Mouse (Mus musculus) hindbrain, postnatal 0 days (tissue): ENCODE measurements at regions not wholly inside any gene's neighbourhood (a gene's known extent, or its start where the extent isn't known, plus 50 kb on each side); places are given as distances from the start of the nearest gene placed in this dataset.
A peak's percentile ranks its signal among the peaks of the same experiment; 100 is the strongest.

Experiments used
- ATAC-seq: fragments of 200-750 bp; cut with Nextera tagmentation; 2 replicates; pipeline ENCODE4 v1.8.0; 2017; ENCODE audit warnings: mild to moderate bottlenecking, moderate TSS enrichment, moderate library complexity
- DNase-seq: peaks from one replicate; pipeline ENCODE4 v3.0.0-alpha.2; 2015; ENCODE audit warnings: low spot score
- H3K27ac ChIP-seq: fragments of 300-500 bp; sonication (generic); 2 replicates; pipeline ENCODE4 v1.5.1; 2014; ENCODE audit warnings: mild to moderate bottlenecking
- H3K27me3 ChIP-seq: fragments of 300-500 bp; sonication (generic); 2 replicates; pipeline ENCODE4 v1.6.1; 2014; ENCODE audit warnings: low read length, mixed read lengths; ENCODE audit not compliant: insufficient read depth
- H3K36me3 ChIP-seq: fragments of 300-500 bp; sonication (generic); 2 replicates; pipeline ENCODE4 v1.6.1; 2014; ENCODE audit warnings: low read length, mixed read lengths; ENCODE audit not compliant: insufficient read depth
- H3K4me1 ChIP-seq: fragments of 300-500 bp; sonication (generic); 2 replicates; pipeline ENCODE4 v1.6.1; 2014; ENCODE audit warnings: antibody characterized with exemption, low read length, mixed read lengths; ENCODE audit not compliant: insufficient read depth
- H3K4me2 ChIP-seq: fragments of 300-500 bp; sonication (generic); 2 replicates; pipeline ENCODE4 v1.6.1; 2014; ENCODE audit warnings: low read depth, mild to moderate bottlenecking, low read length, moderate library complexity, mixed read lengths
- H3K4me3 ChIP-seq: fragments of 300-500 bp; sonication (generic); 2 replicates; pipeline ENCODE4 v1.5.1; 2014; ENCODE audit warnings: low read length
- H3K9ac ChIP-seq: fragments of 300-500 bp; sonication (generic); replicated peaks from 2 replicates; pipeline ENCODE4 v1.6.1; 2014; ENCODE audit warnings: mild to moderate bottlenecking, low read length, moderate library complexity, mixed read lengths
- H3K9me3 ChIP-seq: fragments of 300-500 bp; sonication (generic); 2 replicates; pipeline ENCODE4 v1.6.1; 2016; ENCODE audit warnings: low read length, mixed read lengths
- CTCF ChIP-seq: IDR thresholded peaks from 2 replicates; pipeline ENCODE4 v1.5.1; 2016; ENCODE audit warnings: antibody characterized with exemption, control low read depth, low read depth
- WGBS: fragments of 180-500 bp; shearing (Covaris S2); extraction: QIAGEN DNeasy Blood & Tissue Kit; methylation state at CpG from one replicate; pipeline ENCODE4 v1.1.7; 2014; 5-methylcytosine and 5-hydroxymethylcytosine counted together

DNA sequence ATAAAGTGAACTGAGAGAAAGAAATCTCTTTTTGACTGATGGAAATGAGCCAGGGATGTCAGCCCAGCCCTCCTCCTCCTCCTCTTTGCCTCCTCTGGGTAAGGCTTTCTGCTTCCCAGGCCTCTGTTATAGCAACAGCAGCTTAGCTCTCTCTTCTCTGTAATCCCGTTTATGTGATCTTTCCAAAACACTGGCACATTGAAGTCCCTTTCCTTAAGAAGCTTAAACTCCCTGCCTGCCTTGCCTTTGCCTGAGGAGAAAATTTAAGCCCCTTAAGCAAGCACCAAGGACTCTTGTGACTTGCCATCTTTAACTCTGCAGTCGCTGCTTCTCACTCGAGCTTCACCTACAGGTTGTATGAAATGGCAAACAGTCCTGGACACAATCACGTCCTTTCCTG lies 125.2 kb downstream of the 1700020N01Rik start:
- no peaks in the 10 kb centered on the region; the same call in 1 of the 2 replicates for H3K9me3 ChIP-seq
- DNase-seq, result no peak
- no peak overlapping the region for H3K4me2 ChIP-seq
- H3K4me3 ChIP-seq, result no peak overlapping the region
- no peaks in the 10 kb centered on the region for H3K27me3 ChIP-seq
- H3K4me1 ChIP-seq, result no peaks in the 10 kb centered on the region
- no peak for TF ChIP-seq CTCF
- ATAC-seq, result no peak
- WGBS, result 59% methylated on average over 4 of the region's 4 CpGs
- H3K9ac ChIP-seq, result no peak overlapping the region
- no peaks in the 10 kb centered on the region for H3K36me3 ChIP-seq
- H3K27ac ChIP-seq, result no peak overlapping the region

DNA sequence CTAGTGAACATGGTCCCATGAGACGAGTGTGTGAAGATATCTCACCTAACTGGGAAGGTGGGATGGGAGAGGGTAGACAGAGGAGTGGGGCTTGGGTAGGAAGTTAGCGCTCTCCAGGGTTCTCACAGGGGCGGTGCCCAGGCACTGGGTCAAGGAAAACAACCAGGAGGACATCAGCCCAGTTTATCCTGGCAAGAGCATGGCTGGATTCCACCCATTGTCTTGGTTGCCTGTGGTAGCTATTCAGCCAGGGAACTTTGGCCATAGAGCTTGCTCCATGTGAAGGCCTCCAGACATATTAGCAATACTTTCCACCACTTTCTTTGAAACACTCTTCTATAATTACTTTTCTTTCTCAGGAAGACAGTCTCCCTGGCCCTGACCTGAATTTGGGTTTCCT lies 131.4 kb downstream of the 1700020N01Rik start:
- Histone ChIP-seq H3K4me2 (no peak overlapping the region), H3K27me3 (no peaks in the 10 kb centered on the region), H3K4me3 (no peak overlapping the region), H3K9ac (no peak overlapping the region), H3K9me3 (no peaks in the 10 kb centered on the region; the same call in 1 of the 2 replicates), H3K36me3 (no peaks in the 10 kb centered on the region), H3K27ac (no peak overlapping the region), H3K4me1 (no peaks in the 10 kb centered on the region)
- ATAC-seq (no peak), DNase-seq (no peak)
- TF ChIP-seq CTCF, result no peak
- 84% methylated on average over 3 of the region's 3 CpGs for WGBS

DNA sequence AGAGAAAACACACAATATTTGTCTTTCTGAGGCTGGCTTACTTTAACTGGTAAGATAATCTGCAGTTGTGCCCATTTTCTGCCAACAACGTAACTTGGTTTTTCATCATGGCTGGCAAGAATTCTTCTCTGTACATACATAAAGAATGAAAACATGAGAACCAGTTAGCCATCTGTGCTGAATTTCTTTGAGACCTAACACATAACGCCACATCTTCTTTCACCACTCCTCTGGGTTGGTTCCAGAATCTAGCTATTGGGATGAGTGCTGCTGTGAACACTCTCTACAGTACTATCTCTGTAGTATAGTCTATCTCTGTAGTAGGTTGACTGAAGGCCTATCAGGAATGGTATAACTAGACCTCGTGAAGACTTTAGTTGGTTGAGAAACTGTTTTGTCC lies 132.1 kb downstream of the 1700020N01Rik start:
- Histone ChIP-seq H3K36me3 (no peaks in the 10 kb centered on the region), H3K4me1 (no peaks in the 10 kb centered on the region), H3K9ac (no peak overlapping the region), H3K4me2 (no peak overlapping the region), H3K27ac (no peak overlapping the region), H3K27me3 (no peaks in the 10 kb centered on the region), H3K9me3 (no peaks in the 10 kb centered on the region; the same call in 1 of the 2 replicates), H3K4me3 (no peak overlapping the region)
- no peak for TF ChIP-seq CTCF
- DNase-seq (no peak), ATAC-seq (no peak)
- 87% methylated on average over 3 of the region's 3 CpGs for WGBS

DNA sequence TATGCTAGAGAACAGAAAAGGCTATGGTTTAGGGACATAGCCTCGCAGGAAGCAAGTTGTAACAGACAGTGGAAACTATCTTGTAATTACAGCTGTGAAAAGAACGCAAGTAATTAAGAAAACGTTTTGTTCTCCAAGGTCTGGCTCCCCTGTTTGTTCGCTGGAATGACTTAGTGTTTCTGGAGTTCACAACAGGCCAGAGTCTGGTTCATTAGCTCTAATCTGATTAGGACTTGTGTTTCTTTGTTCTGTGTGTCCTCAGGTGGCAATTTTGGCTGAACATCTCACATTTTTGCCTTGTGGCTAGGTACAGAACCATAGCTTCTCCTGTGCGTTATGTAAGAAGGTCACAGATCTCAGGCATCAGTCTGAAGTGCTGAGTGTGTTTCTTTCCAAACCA lies 141.7 kb upstream of the Sgk1 start:
- Histone ChIP-seq H3K36me3 (no peaks in the 10 kb centered on the region), H3K4me2 (no peak overlapping the region), H3K4me1 (no peaks in the 10 kb centered on the region), H3K9me3 (no peaks in the 10 kb centered on the region), H3K4me3 (no peak overlapping the region), H3K9ac (no peak overlapping the region), H3K27me3 (no peaks in the 10 kb centered on the region), H3K27ac (no peak overlapping the region)
- 26% methylated on average over 5 of the region's 5 CpGs for WGBS
- DNase-seq (no peak), ATAC-seq (no peak)
- TF ChIP-seq CTCF, result no peak

DNA sequence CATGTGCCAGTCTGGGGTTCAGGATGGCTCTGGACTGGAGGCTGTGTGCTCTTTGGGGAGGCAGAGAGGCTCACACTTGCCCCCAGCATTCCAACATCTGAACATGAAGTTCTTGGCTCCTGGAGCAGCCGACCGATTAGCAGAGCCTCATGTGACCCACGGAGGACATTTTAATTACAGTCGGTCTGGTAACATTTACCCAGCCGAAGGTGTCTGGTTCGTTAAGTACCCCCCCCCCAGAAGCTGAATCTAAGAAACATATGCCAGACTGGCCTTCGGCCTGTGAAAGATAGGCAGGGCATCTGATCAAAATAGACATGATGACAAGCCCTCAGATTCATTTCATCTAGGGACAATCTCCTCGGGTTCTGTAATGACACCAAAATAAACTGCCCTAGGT lies 140.4 kb upstream of the Sgk1 start:
- Histone ChIP-seq H3K27ac (no peak overlapping the region), H3K4me1 (peaks cover under 1% of the 10 kb centered on the region; the same call in 1 of the 2 replicates), H3K9me3 (no peaks in the 10 kb centered on the region), H3K4me3 (no peak overlapping the region), H3K4me2 (no peak overlapping the region), H3K36me3 (no peaks in the 10 kb centered on the region), H3K27me3 (no peaks in the 10 kb centered on the region), H3K9ac (no peak overlapping the region)
- no peak for TF ChIP-seq CTCF
- 62% methylated on average over 8 of the region's 8 CpGs for WGBS
- no peak for DNase-seq
- ATAC-seq, result 0 out of 2 replicates have a peak, but pooled peaks have one; percentile 40

DNA sequence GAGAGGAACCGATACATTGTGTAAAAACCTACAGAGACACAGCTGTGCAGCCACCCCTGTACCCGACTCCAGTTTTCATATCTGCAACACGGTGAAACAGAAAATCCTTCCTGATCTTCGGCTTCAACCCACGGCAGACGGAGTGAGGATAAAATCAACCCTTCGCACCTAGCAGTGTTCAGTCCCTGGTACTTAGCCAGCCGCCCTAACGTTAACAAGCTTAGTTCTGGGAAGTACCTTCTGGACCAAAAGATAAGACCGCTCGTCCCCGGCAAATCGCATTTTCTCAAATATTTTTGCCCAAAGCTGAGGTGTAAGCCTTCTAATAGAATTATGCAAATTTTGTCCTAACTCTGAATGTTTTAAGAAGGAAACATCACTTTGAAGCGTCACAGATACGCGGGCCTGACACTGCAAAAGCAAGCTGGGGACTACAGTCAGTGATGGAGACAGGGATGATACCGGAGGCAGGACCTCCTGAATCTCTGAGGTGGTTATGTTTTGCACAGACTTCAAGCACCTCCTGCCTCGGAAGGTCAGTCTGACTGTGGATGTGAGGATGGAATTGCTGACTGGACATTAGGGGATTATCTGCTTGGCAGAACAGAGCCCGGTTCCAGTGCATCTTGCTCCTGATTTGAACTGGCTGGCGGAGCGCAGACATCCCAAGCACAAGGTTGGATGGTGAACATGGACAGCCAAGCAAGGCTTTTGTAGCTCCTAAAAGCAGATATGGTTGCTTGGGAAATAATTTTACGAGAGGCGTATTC lies 139.8 kb upstream of the Sgk1 start:
- H3K27ac ChIP-seq, result no peak overlapping the region
- no peaks in the 10 kb centered on the region for H3K27me3 ChIP-seq
- H3K9ac ChIP-seq, result no peak overlapping the region
- WGBS, result 84% methylated on average over 23 of the region's 23 CpGs
- no peak for TF ChIP-seq CTCF
- peaks cover 4% of the 10 kb centered on the region; the same call in 1 of the 2 replicates for H3K4me1 ChIP-seq
- H3K4me3 ChIP-seq, result no peak overlapping the region
- no peak overlapping the region for H3K4me2 ChIP-seq
- no peaks in the 10 kb centered on the region for H3K36me3 ChIP-seq
- DNase-seq (no peak), ATAC-seq (no peak)
- no peaks in the 10 kb centered on the region for H3K9me3 ChIP-seq

DNA sequence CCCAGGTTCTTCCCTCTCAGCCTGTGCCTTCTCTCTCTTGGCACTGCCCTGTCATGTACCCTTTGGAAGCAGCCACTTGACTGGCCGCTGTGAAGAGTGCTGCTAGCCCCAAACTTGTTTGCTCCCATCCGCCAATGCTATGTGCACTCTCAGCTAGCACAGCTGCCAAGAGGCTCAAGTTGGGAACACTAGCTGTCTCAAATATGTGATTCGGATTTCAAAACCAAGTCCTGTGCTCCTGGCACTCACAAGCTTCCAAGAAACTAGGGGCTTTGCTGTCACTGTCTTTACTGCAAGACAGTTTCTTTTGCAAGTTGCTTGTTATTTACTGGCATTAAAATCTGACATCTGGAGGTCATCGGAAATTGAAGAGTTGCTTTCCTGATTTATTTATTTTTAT lies 138.6 kb upstream of the Sgk1 start:
- Histone ChIP-seq H3K27ac (no peak overlapping the region), H3K27me3 (no peaks in the 10 kb centered on the region), H3K9me3 (no peaks in the 10 kb centered on the region), H3K4me2 (no peak overlapping the region), H3K36me3 (no peaks in the 10 kb centered on the region), H3K9ac (no peak overlapping the region), H3K4me3 (no peak overlapping the region), H3K4me1 (peaks cover 4% of the 10 kb centered on the region; the same call in 1 of the 2 replicates)
- TF ChIP-seq CTCF, result no peak
- ATAC-seq, result no peak
- WGBS, result 78% methylated on average over 4 of the region's 4 CpGs
- no peak for DNase-seq
